Mouse (Mus musculus): ENCODE data around the gene Caln1. TPM values are rescaled to one million over a fixed set of nuclear protein-coding genes. Genes with fewer than 3 reads are reported as not detected.
A peak's percentile ranks its signal among the peaks of the same experiment; 100 is the strongest.

Caln1 gene
- total RNA-seq, 2 experiments from 2014 or later, result 0.05 TPM; not detected in 1

DNA sequence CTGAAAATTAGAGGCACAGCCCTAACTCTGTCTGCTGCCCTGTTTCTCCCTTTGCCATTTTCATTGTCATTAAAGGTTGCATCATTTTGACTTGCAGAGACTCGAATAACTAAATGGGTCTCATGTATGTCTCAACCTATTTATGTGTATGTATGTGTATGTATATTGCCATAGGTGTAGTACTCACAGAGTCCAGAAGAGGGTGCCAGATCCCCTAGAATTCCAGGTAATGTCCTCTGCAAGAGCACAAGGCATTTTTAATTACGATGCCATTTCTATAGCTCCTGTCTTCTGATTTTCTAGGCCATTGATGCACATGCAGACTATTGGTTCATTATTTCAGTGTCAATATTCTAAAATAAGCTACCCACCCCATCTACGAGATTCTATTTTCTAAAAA is 388.3 kb downstream of the Caln1 start:
- peak; percentile 37 for TF ChIP-seq CTCF (IDR thresholded peaks at IDR 0.05)
- intact Hi-C loops (cut with DNase I), result no loop called here
- DNase-seq, result no peak
- no peak overlapping the region for H3K27ac ChIP-seq
- no peak overlapping the region for H3K4me3 ChIP-seq

DNA sequence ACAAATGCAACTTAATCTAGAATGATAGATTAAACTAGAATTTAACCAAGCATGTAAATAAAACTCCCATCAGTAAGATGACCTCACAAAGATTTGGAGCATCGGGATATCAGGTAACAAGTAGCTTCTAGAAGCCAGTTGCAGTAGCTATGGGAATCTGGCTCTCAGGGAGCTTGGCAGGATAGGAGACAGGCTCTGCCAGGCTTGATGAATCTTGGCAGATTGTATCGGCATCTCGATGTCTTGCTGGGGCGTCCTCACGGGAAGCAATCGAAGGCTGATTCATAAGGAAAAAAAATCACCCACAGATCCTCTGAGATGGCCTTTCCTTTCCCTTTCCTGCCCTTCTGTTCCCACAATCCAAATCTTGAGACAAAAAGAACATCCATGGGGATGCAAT is 396.5 kb downstream of the Caln1 start:
- intact Hi-C loops (cut with DNase I), result no loop called here
- Histone ChIP-seq H3K4me3 (no peak overlapping the region), H3K27ac (no peak overlapping the region)
- DNase-seq, result peak; percentile 45
- TF ChIP-seq CTCF (IDR thresholded peaks at IDR 0.05), result no peak

GRCm38 (mm10) chr5:130771061-130771741 is 401.9 kb downstream of the Caln1 start:
- H3K27ac ChIP-seq, result no peak overlapping the region
- intact Hi-C loops (cut with DNase I), result no loop called here

GRCm38 (mm10) chr5:130772491-130772890 is 403.2 kb downstream of the Caln1 start:
- intact Hi-C loops (cut with DNase I), result no loop called here
- Histone ChIP-seq H3K27ac (no peak overlapping the region), H3K4me3 (no peak overlapping the region)
- TF ChIP-seq CTCF (IDR thresholded peaks at IDR 0.05), result no peak
- no peak for DNase-seq

More at GRCm38 (mm10) chr5:130771061-130771741, 401.9 kb downstream of the Caln1 start:
- no peak for DNase-seq
- H3K4me3 ChIP-seq, result no peak overlapping the region
- TF ChIP-seq CTCF (IDR thresholded peaks at IDR 0.05), result no peak

DNA sequence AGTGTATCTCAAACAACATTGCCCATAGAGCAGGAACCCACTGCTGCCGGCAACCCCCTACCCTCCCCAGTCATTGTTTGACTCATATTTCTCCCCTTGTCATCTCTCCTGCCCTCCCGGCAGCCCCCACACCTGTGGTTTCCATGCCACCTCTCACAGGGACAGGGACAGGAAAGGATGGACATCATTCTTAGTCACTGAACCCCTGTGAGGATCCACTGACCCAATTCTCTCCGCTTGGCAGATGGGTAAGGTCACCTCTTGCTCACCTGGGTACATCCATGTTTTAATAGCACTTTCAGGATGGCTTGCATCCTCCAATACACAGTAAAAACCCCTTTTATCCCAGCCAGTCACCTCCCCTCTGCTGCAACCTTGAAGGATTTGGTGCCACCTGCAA is 405.7 kb downstream of the Caln1 start:
- H3K4me3 ChIP-seq, result no peak overlapping the region
- no peak for TF ChIP-seq CTCF (IDR thresholded peaks at IDR 0.05)
- intact Hi-C loops (cut with DNase I), result no loop called here
- DNase-seq, result no peak
- H3K27ac ChIP-seq, result no peak overlapping the region

DNA sequence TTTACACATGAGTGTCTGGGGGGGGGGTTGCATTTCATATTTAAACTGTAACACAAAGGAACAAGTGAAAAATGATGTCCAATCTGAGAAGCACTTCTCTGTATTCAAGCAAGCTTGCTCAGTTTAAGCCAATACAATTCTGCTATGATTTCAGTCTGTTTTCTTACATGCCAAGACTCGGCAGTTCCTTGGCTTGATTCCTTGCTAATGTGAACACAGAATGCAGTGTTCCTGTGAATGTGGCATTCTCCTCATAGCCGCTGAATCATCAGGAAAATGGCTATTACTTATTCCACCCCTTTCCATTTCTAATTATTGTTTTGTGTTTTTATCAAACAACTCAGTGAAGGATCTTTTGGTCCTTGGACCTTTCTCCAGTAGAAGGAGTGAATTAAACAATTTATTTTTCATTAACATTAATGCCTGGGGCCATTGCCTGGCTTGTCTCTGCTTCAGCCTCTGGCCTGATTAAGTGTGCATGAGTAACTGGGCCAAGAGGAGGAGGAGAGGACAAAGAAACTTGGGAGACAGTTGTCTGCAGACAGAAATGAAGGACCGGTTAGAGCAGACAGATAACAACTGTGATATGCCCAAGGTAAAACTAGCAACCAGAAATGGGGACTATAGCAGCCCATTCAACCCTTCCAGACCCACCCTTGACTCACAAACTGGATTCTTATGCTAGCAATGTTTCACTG is 423.6 kb downstream of the Caln1 start:
- no peak for TF ChIP-seq CTCF (IDR thresholded peaks at IDR 0.05)
- no peak overlapping the region for H3K4me3 ChIP-seq
- intact Hi-C loops (cut with DNase I), result no loop called here
- no peak for DNase-seq
- no peak overlapping the region for H3K27ac ChIP-seq

DNA sequence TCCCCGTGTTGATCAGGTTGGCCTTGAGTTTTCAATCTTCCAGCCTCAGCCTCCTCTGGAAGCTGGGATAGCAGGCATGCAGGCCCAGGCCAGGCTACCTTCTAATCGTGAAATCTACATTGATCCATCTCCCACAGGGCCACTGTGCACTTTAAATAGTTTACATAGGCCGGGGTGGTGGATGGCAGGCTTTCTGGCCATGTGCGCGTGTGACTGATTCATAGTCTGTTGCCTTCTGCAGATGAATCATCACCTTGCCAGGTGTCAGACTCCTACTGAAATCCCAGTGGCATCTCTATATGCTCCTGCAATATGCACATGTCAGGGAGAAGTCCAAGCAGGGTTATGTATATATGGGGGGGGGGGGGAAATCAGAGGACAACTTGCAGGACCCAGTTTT is 428.5 kb downstream of the Caln1 start:
- DNase-seq, result no peak
- intact Hi-C loops (cut with DNase I), result no loop called here
- H3K27ac ChIP-seq, result no peak overlapping the region
- H3K4me3 ChIP-seq, result no peak overlapping the region
- TF ChIP-seq CTCF (IDR thresholded peaks at IDR 0.05), result no peak

DNA sequence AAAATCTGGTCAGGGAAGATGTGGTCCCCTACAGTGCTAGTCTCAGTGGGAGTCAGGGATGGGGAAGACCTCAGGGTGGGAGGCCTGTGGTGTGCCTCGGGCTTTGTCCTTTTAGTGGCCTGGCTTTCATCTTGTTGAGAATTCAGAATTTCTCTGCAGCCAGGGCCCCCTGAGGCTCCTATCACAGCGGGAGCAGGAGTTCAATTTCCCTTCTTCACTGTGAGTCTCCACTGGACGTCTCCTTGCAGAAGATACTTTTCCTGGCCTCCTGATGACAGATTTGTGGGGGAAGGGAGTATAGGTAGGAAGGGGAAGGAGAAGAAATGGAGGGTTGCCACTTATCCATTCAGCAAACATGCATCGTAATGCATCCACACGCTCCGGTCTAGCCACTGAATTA is 441.1 kb downstream of the Caln1 start:
- TF ChIP-seq CTCF (IDR thresholded peaks at IDR 0.05), result no peak
- H3K4me3 ChIP-seq, result no peak overlapping the region
- H3K27ac ChIP-seq, result no peak overlapping the region
- intact Hi-C loops (cut with DNase I), result loop anchor here (5.0 kb wide), 1 partner anchor 533 kb away; no protein-coding TSS in a partner anchor
- DNase-seq, result no peak

DNA sequence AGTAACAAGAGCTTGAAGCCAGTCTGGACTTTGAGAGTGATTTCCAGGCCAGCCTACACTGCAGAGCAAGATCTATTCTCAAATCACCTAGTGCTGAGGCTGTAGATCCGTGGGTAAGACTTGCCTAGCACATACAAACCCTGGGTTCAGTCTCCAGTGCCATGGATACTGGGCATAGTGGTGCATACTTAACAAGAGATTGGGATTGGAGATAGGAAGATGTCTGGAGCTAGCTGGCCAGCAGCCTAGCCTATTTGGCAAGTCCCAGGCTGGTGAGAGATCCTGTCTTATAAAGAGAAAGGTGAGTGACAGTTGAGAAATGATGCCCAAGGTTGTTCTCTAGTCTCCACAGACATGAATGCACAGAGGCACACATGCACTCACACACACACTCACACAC is 441.6 kb downstream of the Caln1 start:
- no peak for TF ChIP-seq CTCF (IDR thresholded peaks at IDR 0.05)
- Histone ChIP-seq H3K27ac (no peak overlapping the region), H3K4me3 (no peak overlapping the region)
- DNase-seq, result no peak
- intact Hi-C loops (cut with DNase I), result loop anchor here (5.0 kb wide), 1 partner anchor 534 kb away; no protein-coding TSS in a partner anchor

DNA sequence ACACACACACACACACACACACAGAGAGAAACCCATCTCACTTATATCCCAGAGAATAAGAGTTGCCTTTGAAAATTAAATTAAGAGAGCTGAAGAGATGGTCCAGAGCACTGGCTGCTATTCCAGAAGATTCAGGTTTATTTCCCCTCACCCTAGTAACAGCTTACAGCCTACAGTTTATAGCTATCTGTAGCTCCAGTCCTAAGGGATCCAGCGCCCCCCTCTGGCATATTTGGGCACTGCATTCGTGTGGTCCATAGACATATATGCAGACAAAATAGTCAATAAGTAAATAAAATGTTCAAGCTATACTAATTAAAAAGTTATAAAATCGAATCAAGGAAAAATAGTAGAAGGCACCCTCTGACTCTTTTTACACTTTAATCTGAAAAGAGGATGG is 442.0 kb downstream of the Caln1 start:
- no peak overlapping the region for H3K4me3 ChIP-seq
- no peak for DNase-seq
- TF ChIP-seq CTCF (IDR thresholded peaks at IDR 0.05), result peak; percentile 52
- no peak overlapping the region for H3K27ac ChIP-seq
- intact Hi-C loops (cut with DNase I), result loop anchor here (5.0 kb wide), 1 partner anchor 534 kb away; no protein-coding TSS in a partner anchor

DNA sequence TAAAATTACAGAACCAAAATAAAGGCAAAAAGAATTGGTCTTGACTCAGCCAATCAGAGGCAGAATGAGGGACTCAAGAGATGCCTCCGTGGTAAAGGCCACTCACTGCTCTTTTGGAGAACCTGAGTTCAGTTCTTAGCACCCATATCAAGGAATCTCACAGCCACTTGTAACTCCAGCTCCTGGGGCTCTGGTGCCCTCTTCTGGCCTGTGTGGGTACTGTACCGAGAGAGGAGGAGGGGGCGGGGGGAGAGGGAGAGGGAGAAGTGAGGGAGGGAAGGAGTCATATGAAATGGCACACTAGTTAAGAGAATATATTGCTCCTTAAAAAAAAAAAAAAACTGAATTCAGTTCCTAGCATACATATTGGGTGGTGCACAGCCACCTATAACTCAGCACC is 442.7 kb downstream of the Caln1 start:
- peak; percentile 22; the same call in 1 of the 2 replicates for TF ChIP-seq CTCF (IDR thresholded peaks at IDR 0.05)
- Histone ChIP-seq H3K4me3 (no peak overlapping the region), H3K27ac (no peak overlapping the region)
- DNase-seq, result no peak
- intact Hi-C loops (cut with DNase I), result loop anchor here (5.0 kb wide), 1 partner anchor 535 kb away; no protein-coding TSS in a partner anchor

GRCm38 (mm10) chr5:130812556-130812955 is 443.3 kb downstream of the Caln1 start:
- intact Hi-C loops (cut with DNase I), result loop anchor here (5.0 kb wide), 1 partner anchor 535 kb away; no protein-coding TSS in a partner anchor
- no peak for DNase-seq
- H3K27ac ChIP-seq, result no peak overlapping the region
- TF ChIP-seq CTCF (IDR thresholded peaks at IDR 0.05), result no peak
- H3K4me3 ChIP-seq, result no peak overlapping the region

DNA sequence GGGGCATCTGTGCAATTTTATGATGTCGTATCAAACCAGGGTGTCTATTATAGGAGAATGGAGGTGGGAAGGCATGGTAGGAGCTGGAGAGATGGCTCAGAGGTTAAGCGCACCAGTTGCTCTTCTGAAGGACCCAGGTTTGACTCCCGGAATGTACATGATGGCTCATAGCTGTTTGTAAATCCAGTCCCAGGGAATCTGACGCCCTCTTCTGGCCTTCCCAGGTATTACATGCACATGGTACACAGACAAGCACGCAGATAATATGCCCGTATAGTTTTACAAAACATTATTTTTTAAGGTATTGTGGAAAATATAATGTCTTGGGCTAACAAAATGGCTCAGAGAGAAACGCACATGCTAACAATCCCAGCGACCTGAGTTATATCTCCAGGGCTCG is 443.8 kb downstream of the Caln1 start:
- no peak overlapping the region for H3K4me3 ChIP-seq
- intact Hi-C loops (cut with DNase I), result loop anchor here (5.0 kb wide), 1 partner anchor 536 kb away; no protein-coding TSS in a partner anchor
- TF ChIP-seq CTCF (IDR thresholded peaks at IDR 0.05), result peak; percentile 18; the same call in 1 of the 2 replicates
- H3K27ac ChIP-seq, result no peak overlapping the region
- no peak for DNase-seq

All from gastrocnemius, adult 2 months (tissue).